Mouse (Mus musculus) MEL (cell line): ENCODE results near the gene Chrna9. TPM values are rescaled to one million over a fixed set of nuclear protein-coding genes. Genes with fewer than 3 reads are reported as not detected.

Experiments
- DNase-seq: peaks from one replicate; pipeline ENCODE4 v3.0.0; 2011; ENCODE audit warnings: low read depth, low spot score
- H3K27ac ChIP-seq: 2 replicates; pipeline ENCODE4 v1.5.1; 2012; ENCODE audit warnings: low read depth, mild to moderate bottlenecking, control low read depth, low read length, moderate library complexity; ENCODE audit not compliant: control insufficient read depth
- H3K27me3 ChIP-seq, 2 experiments: fragments of 150-350 bp in 1 of 2; sonication (generic) in 1 of 2; 2 replicates each; pipeline ENCODE4 v1.6.1; 2012; ENCODE audit warnings: low read length in 2 of 2, mild to moderate bottlenecking in 2 of 2, improper control_type of control experiment in 1 of 2, moderate library complexity in 1 of 2; ENCODE audit not compliant: insufficient read depth in 2 of 2, control insufficient read depth in 1 of 2
- H3K36me3 ChIP-seq, 2 experiments: 2 replicates each; pipeline ENCODE4 v1.6.1; 2012 to 2014; ENCODE audit warnings: low read length in 2 of 2, improper control_type of control experiment in 1 of 2, inconsistent platforms in 1 of 2, mild to moderate bottlenecking in 1 of 2; ENCODE audit not compliant: insufficient read depth in 2 of 2, control insufficient read depth in 1 of 2
- H3K4me1 ChIP-seq, 2 experiments: fragments of 150-350 bp in 1 of 2; sonication (generic) in 1 of 2; 2 replicates each; pipeline ENCODE4 v1.6.1; 2012; ENCODE audit warnings: low read length in 2 of 2, improper control_type of control experiment in 1 of 2, mild to moderate bottlenecking in 1 of 2; ENCODE audit not compliant: insufficient read depth in 2 of 2, control insufficient read depth in 1 of 2
- H3K4me3 ChIP-seq, 2 experiments: fragments of 150-350 bp in 1 of 2; sonication (generic) in 1 of 2; 2 replicates each; pipeline ENCODE4 v1.5.1; 2012; ENCODE audit warnings: low read depth in 2 of 2, low read length in 2 of 2, mild to moderate bottlenecking in 2 of 2, moderate library complexity in 2 of 2, control low read depth in 1 of 2, improper control_type of control experiment in 1 of 2; ENCODE audit not compliant: control insufficient read depth in 1 of 2, insufficient read depth in 1 of 2
- H3K79me2 ChIP-seq: 2 replicates; pipeline ENCODE4 v1.6.1; 2012; ENCODE audit warnings: mild to moderate bottlenecking, low read length, moderate library complexity; ENCODE audit not compliant: control insufficient read depth, poor library complexity, insufficient read depth
- H3K9ac ChIP-seq: 2 replicates; pipeline ENCODE4 v1.6.1; 2012; ENCODE audit warnings: low read depth, mild to moderate bottlenecking, control low read depth, low read length, moderate library complexity; ENCODE audit not compliant: control insufficient read depth, poor library complexity, severe bottlenecking
- H3K9me3 ChIP-seq: fragments of 150-350 bp; sonication (generic); replicated peaks from 2 replicates; pipeline ENCODE4 v1.6.1; 2012; ENCODE audit warnings: mild to moderate bottlenecking, low read length, improper control_type of control experiment, moderate library complexity; ENCODE audit not compliant: insufficient read depth
- BHLHE40 ChIP-seq: IDR thresholded peaks from 2 replicates; pipeline ENCODE4 v1.6.1; 2012; ENCODE audit warnings: low read depth, mild to moderate bottlenecking, inconsistent platforms, low read length, improper control_type of control experiment, borderline replicate concordance
- CHD1 ChIP-seq: IDR thresholded peaks from 2 replicates; pipeline ENCODE4 v1.6.1; 2012; ENCODE audit warnings: low read depth, mild to moderate bottlenecking, inconsistent platforms, low read length, improper control_type of control experiment
- CTCF ChIP-seq, 3 experiments: IDR thresholded peaks in 2 of 3; conservative IDR thresholded peaks in 1 of 3; 2 replicates each; pipeline ENCODE4 v1.5.1; 2011 to 2012; ENCODE audit warnings: low read length in 3 of 3, low read depth in 2 of 3, mild to moderate bottlenecking in 2 of 3, improper control_type of control experiment in 1 of 3, inconsistent platforms in 1 of 3, mixed read lengths in 1 of 3, moderate library complexity in 1 of 3; ENCODE audit not compliant: control insufficient read depth in 1 of 3, insufficient read depth in 1 of 3, poor library complexity in 1 of 3, severe bottlenecking in 1 of 3
- E2F4 ChIP-seq: IDR thresholded peaks from 2 replicates; pipeline ENCODE4 v1.6.1; 2011; ENCODE audit warnings: low read depth, low read length, improper control_type of control experiment, borderline replicate concordance
- EP300 ChIP-seq, 2 experiments: IDR thresholded peaks; 2 replicates each; pipeline ENCODE4 v1.6.1; 2011; ENCODE audit warnings: improper control_type of control experiment in 2 of 2, low read length in 2 of 2, low read depth in 1 of 2, mild to moderate bottlenecking in 1 of 2
- GATA1 ChIP-seq: IDR thresholded peaks from 2 replicates; pipeline ENCODE4 v1.6.1; 2011; ENCODE audit warnings: low read depth, low read length, improper control_type of control experiment
- HCFC1 ChIP-seq: IDR thresholded peaks from 2 replicates; pipeline ENCODE4 v1.6.1; 2012; ENCODE audit warnings: low read depth, mild to moderate bottlenecking, inconsistent platforms, low read length, improper control_type of control experiment, moderate library complexity
- JUND ChIP-seq: IDR thresholded peaks from 2 replicates; pipeline ENCODE4 v1.6.1; 2011; ENCODE audit warnings: low read depth, mild to moderate bottlenecking, improper control_type of control experiment, low read length
- KAT2A ChIP-seq: conservative IDR thresholded peaks from 2 replicates; pipeline ENCODE4 v1.6.1; 2012; ENCODE audit warnings: low read depth, low read length, improper control_type of control experiment, inconsistent platforms
- MAFK ChIP-seq: IDR thresholded peaks from 2 replicates; pipeline ENCODE4 v1.6.1; 2011; ENCODE audit warnings: low read depth, mild to moderate bottlenecking, low read length, improper control_type of control experiment, borderline replicate concordance
- MAX ChIP-seq: IDR thresholded peaks from 2 replicates; pipeline ENCODE4 v1.6.1; 2011; ENCODE audit warnings: low read length, improper control_type of control experiment
- MEF2A ChIP-seq: IDR thresholded peaks from 2 replicates; pipeline ENCODE4 v1.6.1; 2014; ENCODE audit warnings: low read depth, mild to moderate bottlenecking, inconsistent platforms, low read length, improper control_type of control experiment; ENCODE audit not compliant: poor library complexity, insufficient replicate concordance, severe bottlenecking; ENCODE audit errors: extremely low read depth
- MXI1 ChIP-seq: IDR thresholded peaks from 2 replicates; pipeline ENCODE4 v1.6.1; 2011; ENCODE audit warnings: mild to moderate bottlenecking, low read depth, low read length, improper control_type of control experiment
- MYC ChIP-seq: IDR thresholded peaks from 2 replicates; pipeline ENCODE4 v1.6.1; 2011; ENCODE audit warnings: low read depth, mild to moderate bottlenecking, low read length, improper control_type of control experiment, moderate library complexity
- POLR2A ChIP-seq, 2 experiments: IDR thresholded peaks; 2 replicates each; pipeline ENCODE4 v1.6.1; 2011 to 2012; ENCODE audit warnings: low read length in 2 of 2, mild to moderate bottlenecking in 2 of 2, control low read depth in 1 of 2, improper control_type of control experiment in 1 of 2, low read depth in 1 of 2, moderate library complexity in 1 of 2; ENCODE audit not compliant: control insufficient read depth in 1 of 2, insufficient read depth in 1 of 2, poor library complexity in 1 of 2
- POLR2AphosphoS2 ChIP-seq: IDR thresholded peaks from 2 replicates; pipeline ENCODE4 v1.6.1; 2011; ENCODE audit warnings: low read length, improper control_type of control experiment
- RCOR1 ChIP-seq: IDR thresholded peaks from 2 replicates; pipeline ENCODE4 v1.6.1; 2012; ENCODE audit warnings: low read depth, mild to moderate bottlenecking, inconsistent platforms, low read length, improper control_type of control experiment
- SMC3 ChIP-seq: IDR thresholded peaks from 2 replicates; pipeline ENCODE4 v1.6.1; 2011; ENCODE audit warnings: low read depth, low read length, improper control_type of control experiment
- ZC3H11A ChIP-seq: IDR thresholded peaks from 2 replicates; pipeline ENCODE4 v1.6.1; 2012; ENCODE audit warnings: low read depth, mild to moderate bottlenecking, inconsistent platforms, low read length, improper control_type of control experiment
- ZKSCAN1 ChIP-seq: IDR thresholded peaks from 2 replicates; pipeline ENCODE4 v1.6.1; 2012; ENCODE audit warnings: low read depth, mild to moderate bottlenecking, inconsistent platforms, low read length, improper control_type of control experiment, moderate library complexity
- polyA plus RNA-seq, 2 experiments: library from polyadenylated mRNA; stranded (reverse) in 1 of 2; unstranded in 1 of 2; fragments of >175 nt in 1 of 2; fragments of >200 nt in 1 of 2; gene quantifications; 2 replicates each; pipeline versions ENCODE4 v1.2.1 to v1.2.4; 2012; ENCODE audit warnings: low replicate concordance in 2 of 2, low read depth in 1 of 2; ENCODE audit not compliant: insufficient read length in 2 of 2, insufficient read depth in 1 of 2, missing spikeins in 1 of 2
- total RNA-seq: library from RNA; depleted of rRNA; stranded (reverse); fragments of 300-350 nt; gene quantifications from 2 replicates; pipeline ENCODE4 v1.2.3, GENCODE M21; 2012

Chrna9 gene
- total and polyA plus RNA-seq, 3 experiments = not detected

- TF ChIP-seq MYC (no peak), POLR2AphosphoS2 (no peak), JUND (no peak), MXI1 (no peak), RCOR1 (no peak), CTCF (IDR thresholded peaks at IDR 0.05 in 2 of 3, conservative IDR thresholded peaks at IDR 0.05 in 1 of 3; ENCODE audit: control insufficient read depth in 1 of 3, insufficient read depth in 1 of 3, low read depth in 2 of 3, low read length in 3 of 3, poor library complexity in 1 of 3, severe bottlenecking in 1 of 3) (no peak)
- TF ChIP-seq, all 39 proteins: peak for 0
- no peak overlapping the region for H3K9ac ChIP-seq
- H3K27ac ChIP-seq = no peak overlapping the region
- no peaks in the 10 kb centered on the region for H3K79me2 ChIP-seq
- no peaks in the 10 kb centered on the region for H3K9me3 ChIP-seq
- no peaks in the 10 kb centered on the region for H3K27me3 ChIP-seq
- peaks cover 0 to 12% of the 10 kb centered on the region in 2 experiments; a peak in 2 of 4 replicates for H3K36me3 ChIP-seq
- no peak for DNase-seq
- H3K4me1 ChIP-seq = peaks cover 0 to 20% of the 10 kb centered on the region in 2 experiments
- H3K4me3 ChIP-seq = no peak overlapping the region
These were observed 13.9 kb upstream of the Chrna9 start for GRCm38 (mm10) chr5:65920701-65921426.

GRCm38 (mm10) chr5:65921477-65922138 is 13.1 kb upstream of the Chrna9 start:
- no peak for DNase-seq
- TF ChIP-seq POLR2AphosphoS2 (no peak), GATA1 (peak; percentile 17)
- TF ChIP-seq, all 39 proteins: peak for 1
- H3K9me3 ChIP-seq = no peaks in the 10 kb centered on the region
- H3K4me1 ChIP-seq = peaks cover 0 to 20% of the 10 kb centered on the region in 2 experiments
- no peak overlapping the region for H3K9ac ChIP-seq
- H3K79me2 ChIP-seq = no peaks in the 10 kb centered on the region
- H3K4me3 ChIP-seq = no peak overlapping the region
- peaks cover 0 to 12% of the 10 kb centered on the region in 2 experiments; a peak in 2 of 4 replicates for H3K36me3 ChIP-seq
- no peaks in the 10 kb centered on the region for H3K27me3 ChIP-seq
- no peak overlapping the region for H3K27ac ChIP-seq

GRCm38 (mm10) chr5:65926666-65927065 is 8.1 kb upstream of the Chrna9 start:
- H3K27ac ChIP-seq = no peak overlapping the region
- no peak overlapping the region for H3K9ac ChIP-seq
- no peaks in the 10 kb centered on the region for H3K9me3 ChIP-seq
- no peaks in the 10 kb centered on the region for H3K79me2 ChIP-seq
- H3K4me3 ChIP-seq = no peak overlapping the region
- no peaks in the 10 kb centered on the region for H3K36me3 ChIP-seq
- peaks cover 0 to 4% of the 10 kb centered on the region in 2 experiments; a peak in 3 of 4 replicates for H3K4me1 ChIP-seq
- no peak for TF ChIP-seq MAFK
- no peak for TF ChIP-seq CHD1
- no peak for TF ChIP-seq E2F4
- TF ChIP-seq ZKSCAN1 = no peak
- TF ChIP-seq HCFC1 = no peak
- TF ChIP-seq MEF2A = no peak
- no peak for TF ChIP-seq ZC3H11A
- TF ChIP-seq KAT2A = no peak
- TF ChIP-seq SMC3 = no peak
- TF ChIP-seq MXI1 = no peak
- no peak for TF ChIP-seq RCOR1
- TF ChIP-seq BHLHE40 = no peak
- TF ChIP-seq GATA1 = no peak
- TF ChIP-seq JUND = no peak
- no peak for TF ChIP-seq MAX
- TF ChIP-seq POLR2AphosphoS2 = no peak
- no peak for TF ChIP-seq POLR2A (IDR thresholded peaks at IDR 0.05; ENCODE audit: control insufficient read depth in 1 of 2, insufficient read depth in 1 of 2, low read depth in 1 of 2, low read length in 2 of 2, poor library complexity in 1 of 2)
- TF ChIP-seq EP300 (IDR thresholded peaks at IDR 0.05; ENCODE audit: low read depth in 1 of 2, low read length in 2 of 2) = no peak
- no peaks in the 10 kb centered on the region for H3K27me3 ChIP-seq
- no peak for DNase-seq
